Mouse (Mus musculus) MEL (cell line): ENCODE data around the gene Gm17622.

ENCODE experiments used
- MAZ ChIP-seq: IDR thresholded peaks from 2 replicates; pipeline ENCODE4 v1.6.1; 2012; ENCODE audit warnings: low read depth, mild to moderate bottlenecking, inconsistent platforms, low read length, improper control_type of control experiment
- ZMIZ1 ChIP-seq: IDR thresholded peaks from 2 replicates; pipeline ENCODE4 v1.6.1; 2012; ENCODE audit warnings: low read depth, mild to moderate bottlenecking, inconsistent platforms, low read length, improper control_type of control experiment, moderate library complexity

GRCm38 (mm10) chr13:96450205-96450856 is 40.2 kb upstream of the Gm17622 start:
- TF ChIP-seq MAZ (no peak), ZMIZ1 (no peak)
